Mouse (Mus musculus) spleen, adult 18-20 months (tissue): ENCODE measurements around the gene Gm382.

Experiments
- DNase-seq, 2 experiments: peaks; one replicate each; pipeline ENCODE4 v3.0.0; 2022; ENCODE audit warnings: mixed read lengths in 2 of 2

Gm382 gene

DNA sequence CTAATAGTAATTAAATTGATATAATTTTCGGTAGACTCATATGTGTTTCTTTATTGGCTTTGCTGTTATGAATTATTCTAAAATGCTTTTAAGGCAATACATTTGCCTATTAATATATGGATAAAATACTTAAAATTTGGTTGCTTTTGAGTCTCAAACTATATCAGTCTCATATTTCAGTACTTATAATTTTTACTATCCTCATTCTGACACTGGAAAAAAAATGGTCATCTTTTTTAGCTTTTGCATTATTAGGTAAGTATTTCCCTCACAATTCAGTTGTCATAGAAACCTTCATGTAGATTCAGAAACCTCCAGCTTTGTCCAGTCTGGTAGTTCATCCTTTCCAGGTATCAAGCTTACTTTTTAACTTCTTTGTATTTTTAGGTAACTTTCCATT is at the start of gene Gm382:
TSS of gene Gm382 (plus strand) at position 301 of the 400 bp plus-strand sequence.
- DNase-seq = no peak

DNA sequence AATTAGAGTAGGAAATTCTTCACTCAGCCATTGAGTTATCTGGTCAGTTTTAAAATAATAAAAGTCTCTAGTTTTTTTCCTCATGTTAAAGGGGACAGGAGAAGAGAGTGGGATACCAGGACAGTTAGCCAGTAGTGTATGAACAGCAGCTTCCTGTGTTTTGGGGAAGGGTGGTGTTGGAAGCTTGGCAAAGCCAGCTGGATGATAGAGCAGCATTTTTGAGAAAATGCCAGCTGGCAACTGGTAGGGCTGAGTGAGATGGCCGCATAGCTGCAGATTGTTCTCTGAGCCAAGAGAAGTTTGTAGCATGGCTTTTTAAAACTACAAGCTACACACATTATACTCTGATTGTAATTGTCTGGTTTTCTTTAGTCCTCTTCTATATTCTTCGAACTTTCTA is 30.4 kb downstream of the Gm382 start:
- DNase-seq = no peak

DNA sequence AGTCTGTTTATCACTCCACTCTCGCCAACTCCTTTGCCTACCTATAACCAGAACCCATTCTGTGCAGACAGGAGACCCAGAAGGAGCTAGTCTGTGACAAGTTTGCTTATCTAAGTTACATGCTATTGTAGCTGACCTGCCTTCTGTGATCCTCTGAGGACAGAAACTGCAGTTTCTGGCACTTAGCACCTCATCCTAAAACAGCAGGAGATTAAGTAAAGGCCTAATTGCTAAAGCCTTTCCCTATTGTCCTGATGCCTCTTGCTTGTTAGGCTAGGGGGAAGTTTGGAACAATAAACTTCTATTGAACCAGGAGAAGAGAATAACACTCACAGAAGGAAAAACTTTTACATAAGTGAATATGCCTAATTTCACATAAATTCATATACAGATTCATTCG is 51.5 kb downstream of the Gm382 start:
- DNase-seq = no peak

DNA sequence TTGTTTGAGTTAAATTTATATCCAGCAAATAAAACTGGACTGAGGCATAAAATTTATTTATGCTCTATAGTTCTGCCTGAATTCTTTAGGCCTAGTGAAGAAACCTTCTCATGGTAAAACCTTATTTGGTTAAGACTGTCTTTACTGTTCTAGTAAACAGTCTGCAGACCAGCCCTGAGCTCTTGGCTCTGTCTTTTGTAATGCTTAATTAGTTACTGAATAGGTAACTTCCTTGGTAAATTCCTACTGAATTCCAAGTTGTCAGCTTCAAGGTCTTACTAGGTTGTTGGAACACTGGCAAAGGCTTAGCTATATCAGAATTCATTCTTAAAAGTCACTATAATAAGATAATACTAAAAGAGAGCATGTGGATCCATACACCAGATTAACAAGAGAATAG is 53.3 kb downstream of the Gm382 start:
- DNase-seq = no peak

DNA sequence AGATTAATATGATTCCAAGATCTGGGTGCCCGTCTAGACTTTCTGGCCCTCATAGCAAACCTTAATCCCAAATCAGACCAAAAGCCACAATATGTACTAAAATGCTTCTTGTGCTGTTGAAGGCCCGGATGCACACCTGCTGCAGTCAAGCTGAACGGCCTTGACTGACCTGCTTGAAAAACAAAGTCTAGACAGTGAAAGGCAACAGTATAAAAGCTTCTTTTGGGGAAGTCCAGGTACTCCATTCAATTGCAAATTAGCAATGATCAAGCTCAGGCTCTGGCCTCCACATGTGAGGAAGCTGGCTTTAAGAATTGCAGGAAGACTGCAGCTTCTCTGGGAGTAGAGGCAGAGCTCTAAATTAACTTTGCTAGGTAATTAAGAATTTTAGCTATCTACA is 54.2 kb downstream of the Gm382 start:
- no peak for DNase-seq

DNA sequence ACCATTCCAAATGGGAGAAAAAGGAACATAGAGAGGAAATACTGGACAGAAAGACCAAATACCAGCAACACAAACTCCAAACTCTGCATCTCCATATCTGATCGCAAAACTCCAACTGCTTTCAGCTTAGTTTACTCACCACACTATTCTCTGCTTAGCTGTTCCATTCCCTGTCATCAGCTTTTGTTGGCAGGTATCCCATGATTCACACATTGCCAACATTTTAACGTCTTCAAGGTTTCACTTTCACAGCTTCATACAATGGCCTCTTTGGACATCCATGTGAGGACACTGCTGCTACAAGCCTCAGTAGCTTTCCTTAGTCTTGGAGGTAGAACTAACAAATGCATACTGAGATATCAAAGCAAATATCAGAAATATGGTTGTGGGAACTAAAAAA is 64.6 kb downstream of the Gm382 start:
- DNase-seq = no peak
